9 mouse cellular contexts compared by ENCODE assay signal in the genomic region with DNA sequence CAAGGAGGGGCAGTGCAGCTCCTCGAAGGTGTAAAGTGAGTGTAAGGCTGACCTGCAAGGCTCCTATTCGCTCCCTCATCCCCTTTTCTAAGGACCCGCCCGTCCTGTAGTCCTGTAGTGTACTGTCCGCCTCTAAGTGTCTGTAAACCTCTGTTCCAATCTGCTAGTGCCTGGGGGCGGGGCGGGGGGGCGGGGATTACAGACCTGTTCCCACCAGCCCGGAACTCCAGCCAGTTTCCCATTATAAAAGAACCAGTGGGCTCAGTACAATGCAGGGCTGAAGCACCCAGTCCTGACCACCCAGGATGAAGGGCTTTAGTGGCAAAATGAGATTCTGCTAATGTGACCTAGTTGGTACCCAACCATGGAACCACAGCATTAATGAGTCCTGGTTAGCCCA. TPM values are rescaled to one million over a fixed set of nuclear protein-coding genes. Genes with fewer than 3 reads are reported as not detected.
DNase-seq lines count a peak whose midpoint lies in the region; ATAC-seq and TF ChIP-seq lines count a peak whose summit lies in the region.
"Had no signal": no experiment of that assay in that cellular context is flagged by ENCODE, and none has a peak within 500 bp of the region (broad histone marks: within the 10 kb centered on the region; RNA-seq: fewer than 3 reads in every experiment).

No protein-coding gene starts in this region.

- peak overlapping the region; percentile 80 for H3K27ac ChIP-seq in layer of hippocampus, adult 2 months
- H3K27ac ChIP-seq in embryonic facial prominence, embryonic 15.5 days (replicated peaks) = peak overlapping the region; percentile 68
- peak overlapping the region; percentile 72 for H3K27ac ChIP-seq in intestine, embryonic 16.5 days (ENCODE audit: low read length)
- H3K27ac ChIP-seq: macrophage had no signal

- H3K27me3 ChIP-seq in embryonic facial prominence, embryonic 15.5 days = no peaks in the 10 kb centered on the region
- no peaks in the 10 kb centered on the region for H3K27me3 ChIP-seq in intestine, embryonic 16.5 days (replicated peaks; ENCODE audit: control insufficient read depth, insufficient read depth, low read length)

- 21% methylated on average over 9 of the region's 9 CpGs for WGBS in embryonic facial prominence, embryonic 15.5 days
- WGBS in intestine, embryonic 16.5 days = 28% methylated on average over 9 of the region's 9 CpGs

- no peak for DNase-seq in layer of hippocampus, adult 2 months (ENCODE audit: low spot score in 2 of 2)
- no peak for DNase-seq in layer of hippocampus, adult 9-11 months
- DNase-seq in retina, embryonic 14.5 days (ENCODE audit: low spot score) = peak; percentile 42
- no peak for DNase-seq in thymus, adult 18-20 months
- no peak for DNase-seq in spleen, postnatal 36 days (ENCODE audit: low spot score in 2 of 2)
- DNase-seq in adrenal gland, adult 18-20 months (ENCODE audit: low spot score in 2 of 2) = no peak

- H3K4me2 ChIP-seq in embryonic facial prominence, embryonic 15.5 days (replicated peaks) = peak overlapping the region; percentile 29
- H3K4me2 ChIP-seq in intestine, embryonic 16.5 days (ENCODE audit: low read depth, low read length) = no peak overlapping the region

- no peak for ATAC-seq in embryonic facial prominence, embryonic 15.5 days (ENCODE audit: insufficient number of reproducible peaks, low FRiP score, low TSS enrichment, low read depth)
- peak; percentile 17; the same call in 1 of the 2 replicates for ATAC-seq in intestine, embryonic 16.5 days

- no peak overlapping the region for H3K4me3 ChIP-seq in layer of hippocampus, adult 2 months
- 0 out of 2 replicates have a peak overlapping the region, but pooled peaks have one; percentile 7 for H3K4me3 ChIP-seq in embryonic facial prominence, embryonic 15.5 days (replicated peaks)
- H3K4me3 ChIP-seq in intestine, embryonic 16.5 days (ENCODE audit: low read length) = no peak overlapping the region

- H3K4me1 ChIP-seq in embryonic facial prominence, embryonic 15.5 days = peaks cover 29% of the 10 kb centered on the region
- peaks cover 24% of the 10 kb centered on the region for H3K4me1 ChIP-seq in intestine, embryonic 16.5 days (ENCODE audit: control insufficient read depth, insufficient read depth, low read length)

- no peaks in the 10 kb centered on the region for H3K9me3 ChIP-seq in embryonic facial prominence, embryonic 15.5 days (replicated peaks)
- H3K9me3 ChIP-seq in intestine, embryonic 16.5 days (ENCODE audit: control insufficient read depth, low read length) = no peaks in the 10 kb centered on the region

- no peak for TF ChIP-seq CTCF in layer of hippocampus, adult 2 months (conservative IDR thresholded peaks at IDR 0.05)

- no peak overlapping the region for H3K9ac ChIP-seq in embryonic facial prominence, embryonic 15.5 days
- H3K9ac ChIP-seq in intestine, embryonic 16.5 days (ENCODE audit: low read depth, low read length) = no peak overlapping the region

- peaks cover 6% of the 10 kb centered on the region for H3K36me3 ChIP-seq in embryonic facial prominence, embryonic 15.5 days
- H3K36me3 ChIP-seq in intestine, embryonic 16.5 days (ENCODE audit: control insufficient read depth, insufficient read depth, low read length) = 0 out of 2 replicates have a peak, but pooled peaks cover 2% of the 10 kb centered on the region

RNA-seq across cellular contexts. Expression of gene Ifnar2, which starts 6.4 kb away (rescaled TPM):
- total RNA-seq in layer of hippocampus, adult 2 months (2021) = 10 to 100 TPM; 19.8 to 25.5 TPM
- polyA plus RNA-seq in embryonic facial prominence, embryonic 15.5 days (2015; fragmentation: Nextera tagmentation; extraction: Ambion mirVana) = 60.4 and 61.7 TPM in 2 replicates
- 45.1 and 45.7 TPM in 2 replicates for polyA plus RNA-seq in intestine, embryonic 16.5 days (2015; fragmentation: Nextera tagmentation; extraction: Ambion mirVana)
- total RNA-seq in adrenal gland, adult 18-20 months (2021) = 100 to 1,000 TPM in 1 of 2 experiments, 10 to 100 TPM in 1; 99.5 to 102 TPM

RNA-seq across cellular contexts. Expression of gene Gm21970, which starts 12.5 kb away (rescaled TPM):
- total RNA-seq in layer of hippocampus, adult 2 months (2021) = not detected
- not detected in 2 replicates for polyA plus RNA-seq in embryonic facial prominence, embryonic 15.5 days (2015; fragmentation: Nextera tagmentation; extraction: Ambion mirVana)
- polyA plus RNA-seq in intestine, embryonic 16.5 days (2015; fragmentation: Nextera tagmentation; extraction: Ambion mirVana) = not detected in 2 replicates
- not detected for total RNA-seq in adrenal gland, adult 18-20 months (2021)
- polyA plus RNA-seq: macrophage had no signal

RNA-seq across cellular contexts. Expression of gene Il10rb, which starts 27.0 kb away (rescaled TPM):
- total RNA-seq in layer of hippocampus, adult 2 months (2021) = 1 to 10 TPM; 8.6 to 9.0 TPM
- polyA plus RNA-seq in embryonic facial prominence, embryonic 15.5 days (2015; fragmentation: Nextera tagmentation; extraction: Ambion mirVana) = 33.3 and 37.0 TPM in 2 replicates
- polyA plus RNA-seq in intestine, embryonic 16.5 days (2015; fragmentation: Nextera tagmentation; extraction: Ambion mirVana) = 103 and 120 TPM in 2 replicates
- 100 to 1,000 TPM; 176 to 268 TPM for total RNA-seq in adrenal gland, adult 18-20 months (2021)

Comparison
In these comparisons a context has a peak if more than half of its experiments do, and no peak if none do; other contexts are left out.
1. RNA of gene Il10rb, which starts 27.0 kb away (total RNA-seq): 176 to 268 TPM in adrenal gland, adult 18-20 months; 8.6 to 9.0 TPM in layer of hippocampus, adult 2 months; every median in the first group is over 10 times any median in the second.
2. Peak in every context shown above with its lines, with median percentiles within 50 percentile points of each other: H3K27ac ChIP-seq.